9 mouse cellular contexts compared by ENCODE assay signal in the genomic region with DNA sequence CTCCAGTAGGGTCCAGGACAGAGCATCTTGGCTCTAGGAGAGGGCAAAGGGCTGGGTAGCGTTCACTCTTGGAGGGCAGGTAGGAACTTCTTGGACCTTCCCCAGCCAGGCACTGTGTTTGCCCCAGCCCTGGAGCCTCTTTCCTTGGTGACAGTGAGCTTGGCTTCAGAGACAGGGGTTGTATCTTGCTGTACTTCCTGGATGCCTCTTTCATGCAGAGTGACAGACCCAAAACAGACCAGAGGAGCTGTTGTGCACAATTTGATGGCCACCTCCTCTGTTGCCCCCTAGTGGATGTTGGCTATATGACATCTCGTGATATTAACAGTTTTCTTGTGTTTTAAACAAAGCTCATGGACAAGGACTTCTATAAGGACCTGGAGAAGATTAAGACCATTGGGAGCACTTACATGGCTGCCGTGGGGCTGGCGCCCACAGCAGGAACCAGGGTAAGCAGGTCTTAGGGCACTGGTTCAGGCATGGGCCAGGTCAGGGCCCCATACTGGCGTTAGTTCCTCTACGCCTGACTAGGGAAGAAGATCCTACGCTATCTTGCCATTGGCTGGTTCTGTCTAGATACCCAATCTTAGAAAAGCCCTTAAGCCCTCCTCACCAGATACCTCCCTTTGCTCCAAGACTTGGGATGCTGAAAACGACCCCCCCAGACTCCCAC. TPM values are rescaled to one million over a fixed set of nuclear protein-coding genes. Genes with fewer than 3 reads are reported as not detected.
DNase-seq lines count a peak whose midpoint lies in the region; ATAC-seq and TF ChIP-seq lines count a peak whose summit lies in the region.
"Had no signal": no experiment of that assay in that cellular context is flagged by ENCODE, and none has a peak within 500 bp of the region (broad histone marks: within the 10 kb centered on the region; RNA-seq: fewer than 3 reads in every experiment).

No protein-coding gene starts in this region.

- peak; percentile 69 for TF ChIP-seq CTCF in cortical plate, adult 2 months (IDR thresholded peaks at IDR 0.05; ENCODE audit: extremely low read depth, insufficient read depth, low read length)
- TF ChIP-seq CTCF in lung, postnatal 0 days (IDR thresholded peaks at IDR 0.05): peak; percentile 89

- no peak overlapping the region for H3K4me3 ChIP-seq in forebrain, embryonic 10.5 days
- H3K4me3 ChIP-seq in forebrain, embryonic 12.5 days (replicated peaks): no peak overlapping the region
- H3K4me3 ChIP-seq in cortical plate, adult 2 months (ENCODE audit: insufficient read depth, low read length): no peak overlapping the region
- H3K4me3 ChIP-seq in lung, postnatal 0 days (ENCODE audit: low read depth, low read length): no peak overlapping the region
- H3K4me3 ChIP-seq in stomach, embryonic 14.5 days (ENCODE audit: low read depth, low read length): no peak overlapping the region

- DNase-seq in forebrain, embryonic 10.5 days (ENCODE audit: extremely low spot score, low spot score): peak; percentile 36
- DNase-seq in CD4-positive, CD25-positive, alpha-beta regulatory T cell, adult 2 months (ENCODE audit: low read depth, low spot score): peak; percentile 75
- peak; percentile 49 for DNase-seq in lung, postnatal 0 days (ENCODE audit: low spot score)

- peak overlapping the region; percentile 67 for H3K27ac ChIP-seq in forebrain, embryonic 10.5 days
- no peak overlapping the region for H3K27ac ChIP-seq in forebrain, embryonic 12.5 days
- no peak overlapping the region for H3K27ac ChIP-seq in cortical plate, adult 2 months (ENCODE audit: insufficient read depth, low read length)
- H3K27ac ChIP-seq in lung, postnatal 0 days (ENCODE audit: low read length): no peak overlapping the region
- peak overlapping the region; percentile 82; the same call in 1 of the 2 replicates for H3K27ac ChIP-seq in stomach, embryonic 14.5 days (ENCODE audit: low read length)

- no peak for ATAC-seq in forebrain, embryonic 12.5 days (ENCODE audit: low FRiP score)
- peak; percentile 65 for ATAC-seq in inflammation-experienced regulatory T-cells, adult 6 months
- no peak for ATAC-seq in lung, postnatal 0 days
- ATAC-seq in stomach, embryonic 14.5 days (ENCODE audit: insufficient number of reproducible peaks, insufficient read depth, low FRiP score, low read depth): no peak
- ATAC-seq in erythroblast, adult 5-6 weeks (replicated peaks; ENCODE audit: low FRiP score, poor library complexity, severe bottlenecking): no peak

- TF ChIP-seq EP300 in lung, postnatal 0 days (IDR thresholded peaks at IDR 0.05): no peak

- no peak overlapping the region for H3K4me2 ChIP-seq in forebrain, embryonic 12.5 days
- H3K4me2 ChIP-seq in lung, postnatal 0 days (replicated peaks; ENCODE audit: low read depth, low read length): no peak overlapping the region
- no peak overlapping the region for H3K4me2 ChIP-seq in stomach, embryonic 14.5 days (replicated peaks; ENCODE audit: low read depth, low read length)

- H3K9ac ChIP-seq in forebrain, embryonic 12.5 days: no peak overlapping the region
- H3K9ac ChIP-seq in lung, postnatal 0 days (replicated peaks; ENCODE audit: low read depth): no peak overlapping the region
- no peak overlapping the region for H3K9ac ChIP-seq in stomach, embryonic 14.5 days (replicated peaks; ENCODE audit: low read depth, low read length)

- no peak for TF ChIP-seq POLR2A in cortical plate, adult 2 months (IDR thresholded peaks at IDR 0.05; ENCODE audit: extremely low read depth, insufficient read depth, low read length)

- no peaks in the 10 kb centered on the region for H3K9me3 ChIP-seq in forebrain, embryonic 10.5 days
- no peaks in the 10 kb centered on the region for H3K9me3 ChIP-seq in forebrain, embryonic 12.5 days
- H3K9me3 ChIP-seq in lung, postnatal 0 days (ENCODE audit: low read length): no peaks in the 10 kb centered on the region
- no peaks in the 10 kb centered on the region for H3K9me3 ChIP-seq in stomach, embryonic 14.5 days (ENCODE audit: control insufficient read depth, low read depth, low read length)

- WGBS in forebrain, embryonic 10.5 days: 76% methylated on average over 8 of the region's 8 CpGs
- whole genome bisulfite sequencing in forebrain, embryonic 12.5 days: 74% methylated on average over 8 of the region's 8 CpGs
- 71% methylated on average over 8 of the region's 8 CpGs for WGBS in lung, postnatal 0 days
- 84% methylated on average over 8 of the region's 8 CpGs for WGBS in stomach, embryonic 14.5 days

- peaks cover 23% of the 10 kb centered on the region for H3K4me1 ChIP-seq in forebrain, embryonic 10.5 days
- H3K4me1 ChIP-seq in forebrain, embryonic 12.5 days: peaks cover 16% of the 10 kb centered on the region
- no peaks in the 10 kb centered on the region for H3K4me1 ChIP-seq in cortical plate, adult 2 months (ENCODE audit: control insufficient read depth, insufficient read depth, low read length)
- H3K4me1 ChIP-seq in lung, postnatal 0 days (ENCODE audit: insufficient read depth, low read depth, low read length): 0 out of 2 replicates have a peak, but pooled peaks cover 7% of the 10 kb centered on the region
- peaks cover 14% of the 10 kb centered on the region for H3K4me1 ChIP-seq in stomach, embryonic 14.5 days (ENCODE audit: control insufficient read depth, insufficient read depth, low read length)

- H3K27me3 ChIP-seq in forebrain, embryonic 10.5 days (ENCODE audit: poor library complexity, severe bottlenecking): no peaks in the 10 kb centered on the region
- H3K27me3 ChIP-seq in forebrain, embryonic 12.5 days: no peaks in the 10 kb centered on the region
- no peaks in the 10 kb centered on the region for H3K27me3 ChIP-seq in lung, postnatal 0 days (replicated peaks; ENCODE audit: insufficient read depth, low read length)
- no peaks in the 10 kb centered on the region for H3K27me3 ChIP-seq in stomach, embryonic 14.5 days (ENCODE audit: control insufficient read depth, insufficient read depth, low read length)

- no peaks in the 10 kb centered on the region for H3K36me3 ChIP-seq in forebrain, embryonic 10.5 days (replicated peaks)
- no peaks in the 10 kb centered on the region for H3K36me3 ChIP-seq in forebrain, embryonic 12.5 days (replicated peaks)
- no peaks in the 10 kb centered on the region for H3K36me3 ChIP-seq in lung, postnatal 0 days (ENCODE audit: insufficient read depth, low read length)
- no peaks in the 10 kb centered on the region for H3K36me3 ChIP-seq in stomach, embryonic 14.5 days (ENCODE audit: control insufficient read depth, insufficient read depth, low read length)

RNA-seq across cellular contexts. Expression of a gene that starts 26.7 kb away (rescaled TPM):
- not detected in 2 replicates for polyA plus RNA-seq in forebrain, embryonic 10.5 days (2016; fragmentation: Nextera tagmentation; extraction: Ambion mirVana)
- polyA plus RNA-seq in forebrain, embryonic 12.5 days (2016; fragmentation: Nextera tagmentation; extraction: Ambion mirVana): not detected in 2 replicates
- polyA plus RNA-seq in cortical plate, adult 2 months (2012; rRNA removed): not detected in 2 replicates
- polyA plus RNA-seq in inflammation-experienced regulatory T-cells, adult 6 months (2017; shearing (Covaris generic)): not detected
- polyA plus RNA-seq in lung, postnatal 0 days (2015; fragmentation: Nextera tagmentation; extraction: Ambion mirVana): not detected in 2 replicates
- 0.25 TPM in 1 of 2 replicates, not detected in the other for polyA plus RNA-seq in stomach, embryonic 14.5 days (2014; fragmentation: Nextera tagmentation; extraction: Ambion mirVana)
- total RNA-seq in erythroblast, adult 5-6 weeks (2015; ENCODE audit: low replicate concordance): not detected in 2 replicates
- not detected in 2 replicates for total RNA-seq in erythroblast, adult 5-6 weeks (2017; ENCODE audit: low replicate concordance)
- total RNA-seq: layer of hippocampus, adult 18-20 months had no signal

RNA-seq across cellular contexts. Expression of a gene that starts 35.9 kb away (rescaled TPM):
- 0.10 and 0.24 TPM in 2 replicates for polyA plus RNA-seq in forebrain, embryonic 10.5 days (2016; fragmentation: Nextera tagmentation; extraction: Ambion mirVana)
- polyA plus RNA-seq in forebrain, embryonic 12.5 days (2016; fragmentation: Nextera tagmentation; extraction: Ambion mirVana): not detected in 2 replicates
- 0.17 and 0.26 TPM in 2 replicates for polyA plus RNA-seq in cortical plate, adult 2 months (2012; rRNA removed)
- not detected for polyA plus RNA-seq in inflammation-experienced regulatory T-cells, adult 6 months (2017; shearing (Covaris generic))
- polyA plus RNA-seq in lung, postnatal 0 days (2015; fragmentation: Nextera tagmentation; extraction: Ambion mirVana): 0.23 and 0.69 TPM in 2 replicates
- polyA plus RNA-seq in stomach, embryonic 14.5 days (2014; fragmentation: Nextera tagmentation; extraction: Ambion mirVana): 1.5 and 1.7 TPM in 2 replicates
- not detected in 2 replicates for total RNA-seq in erythroblast, adult 5-6 weeks (2015; ENCODE audit: low replicate concordance)
- total RNA-seq in erythroblast, adult 5-6 weeks (2017; ENCODE audit: low replicate concordance): not detected in 2 replicates
- total RNA-seq: layer of hippocampus, adult 18-20 months had no signal

RNA-seq across cellular contexts. Expression of a gene that starts 52.1 kb away (rescaled TPM):
- polyA plus RNA-seq in forebrain, embryonic 10.5 days (2016; fragmentation: Nextera tagmentation; extraction: Ambion mirVana): 16.4 and 16.6 TPM in 2 replicates
- polyA plus RNA-seq in forebrain, embryonic 12.5 days (2016; fragmentation: Nextera tagmentation; extraction: Ambion mirVana): 14.2 and 14.7 TPM in 2 replicates
- 9.7 and 11.1 TPM in 2 replicates for polyA plus RNA-seq in cortical plate, adult 2 months (2012; rRNA removed)
- polyA plus RNA-seq in inflammation-experienced regulatory T-cells, adult 6 months (2017; shearing (Covaris generic)): not detected
- polyA plus RNA-seq in lung, postnatal 0 days (2015; fragmentation: Nextera tagmentation; extraction: Ambion mirVana): 23.7 and 45.9 TPM in 2 replicates
- polyA plus RNA-seq in stomach, embryonic 14.5 days (2014; fragmentation: Nextera tagmentation; extraction: Ambion mirVana): 49.9 and 62.0 TPM in 2 replicates
- total RNA-seq in erythroblast, adult 5-6 weeks (2015; ENCODE audit: low replicate concordance): 0.42 TPM in 1 of 2 replicates, not detected in the other
- not detected in 2 replicates for total RNA-seq in erythroblast, adult 5-6 weeks (2017; ENCODE audit: low replicate concordance)

Comparison
In these comparisons a context has a peak if more than half of its experiments do, and no peak if none do; other contexts are left out.
1. H3K27ac ChIP-seq: peak in forebrain, embryonic 10.5 days (single experiment) and stomach, embryonic 14.5 days (single experiment); none in forebrain, embryonic 12.5 days (single experiment), cortical plate, adult 2 months (single experiment) and lung, postnatal 0 days (single experiment).
2. RNA of a gene that starts 52.1 kb away (polyA plus RNA-seq): 49.9 to 62.0 TPM in stomach, embryonic 14.5 days, 23.7 to 45.9 TPM in lung, postnatal 0 days, 16.4 to 16.6 TPM in forebrain, embryonic 10.5 days, 14.2 to 14.7 TPM in forebrain, embryonic 12.5 days and 9.7 to 11.1 TPM in cortical plate, adult 2 months; not detected in inflammation-experienced regulatory T-cells, adult 6 months; every median in the first group is over 10 times any median in the second.
3. Peak in every context shown above with its lines, with median percentiles within 50 percentile points of each other: DNase-seq.